In the genomic region with DNA sequence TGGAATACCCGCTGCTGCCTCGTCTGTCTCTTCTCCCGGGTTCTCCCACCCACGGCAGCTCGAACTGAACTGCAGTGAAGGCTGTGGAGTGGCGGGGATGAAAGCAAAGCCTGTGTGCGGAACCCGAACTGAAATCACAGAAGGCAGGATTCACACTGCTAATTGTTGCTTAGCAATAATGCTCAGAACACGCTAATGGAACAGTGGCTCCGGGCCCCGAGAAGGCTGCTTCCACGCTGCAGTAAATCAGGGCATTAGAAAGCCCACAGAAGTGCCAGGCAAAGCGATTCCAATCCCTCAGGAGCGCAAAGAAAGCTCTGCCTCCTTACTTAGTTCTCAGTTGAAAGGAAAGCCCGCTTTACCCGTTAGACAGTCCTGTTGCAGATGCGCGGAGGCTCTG, we compare ENCODE assay signal across 10 mouse cellular contexts.
A peak's percentile ranks its signal among the peaks of the same experiment; 100 is the strongest.
DNase-seq lines count a peak whose midpoint lies in the region; ATAC-seq lines count a peak whose summit lies in the region.
"Had no signal": no experiment of that assay in that cellular context is flagged by ENCODE, and none has a peak within 500 bp of the region (broad histone marks: within the 10 kb centered on the region; RNA-seq: fewer than 3 reads in every experiment).

No protein-coding gene starts in this region.

- 0 out of 2 replicates have a peak overlapping the region, but pooled peaks have one; percentile 16 for H3K9ac ChIP-seq in midbrain, embryonic 13.5 days (replicated peaks)
- H3K9ac ChIP-seq in midbrain, embryonic 11.5 days (ENCODE audit: low read length): no peak overlapping the region
- H3K9ac ChIP-seq in hindbrain, embryonic 15.5 days: no peak overlapping the region
- H3K9ac ChIP-seq: liver, embryonic 14.5 days had no signal

- H3K9me3 ChIP-seq in midbrain, embryonic 13.5 days: no peaks in the 10 kb centered on the region
- no peaks in the 10 kb centered on the region for H3K9me3 ChIP-seq in midbrain, embryonic 11.5 days (ENCODE audit: control insufficient read depth, low read length)
- no peaks in the 10 kb centered on the region for H3K9me3 ChIP-seq in hindbrain, embryonic 15.5 days

- intact Hi-C loops in left cerebral cortex, postnatal 36 days (cut with DNase I): no loop called here

- no peak overlapping the region for H3K27ac ChIP-seq in midbrain, embryonic 13.5 days
- no peak overlapping the region for H3K27ac ChIP-seq in midbrain, embryonic 11.5 days (ENCODE audit: low read depth, low read length)
- peak overlapping the region; percentile 18; the same call in 1 of the 2 replicates for H3K27ac ChIP-seq in hindbrain, embryonic 15.5 days (replicated peaks)
- H3K27ac ChIP-seq: liver, embryonic 14.5 days had no signal

- H3K27me3 ChIP-seq in midbrain, embryonic 13.5 days: 0 out of 2 replicates have a peak, but pooled peaks cover 3% of the 10 kb centered on the region
- H3K27me3 ChIP-seq in midbrain, embryonic 11.5 days (ENCODE audit: control insufficient read depth, insufficient read depth, low read length): no peaks in the 10 kb centered on the region
- H3K27me3 ChIP-seq in hindbrain, embryonic 15.5 days: no peaks in the 10 kb centered on the region

- H3K4me1 ChIP-seq in midbrain, embryonic 13.5 days (replicated peaks): 0 out of 2 replicates have a peak, but pooled peaks cover 7% of the 10 kb centered on the region
- H3K4me1 ChIP-seq in midbrain, embryonic 11.5 days (ENCODE audit: control insufficient read depth, insufficient read depth, low read length): no peaks in the 10 kb centered on the region
- no peaks in the 10 kb centered on the region for H3K4me1 ChIP-seq in hindbrain, embryonic 15.5 days (replicated peaks)

- DNase-seq in midbrain, embryonic 11.5 days (ENCODE audit: low spot score, missing footprints): no peak
- DNase-seq in left cerebral cortex, postnatal 36 days (ENCODE audit: low spot score in 2 of 2): peak; percentile 27 to 40
- DNase-seq in right cerebral cortex, postnatal 4 days: peak; percentile 25
- no peak for DNase-seq in lung, postnatal 25 days (ENCODE audit: low spot score)
- DNase-seq in heart, postnatal 4 days: no peak
- DNase-seq: thymus, adult 2 months had no signal

- H3K36me3 ChIP-seq in midbrain, embryonic 13.5 days: no peaks in the 10 kb centered on the region
- H3K36me3 ChIP-seq in midbrain, embryonic 11.5 days (ENCODE audit: control insufficient read depth, insufficient read depth, low read length): no peaks in the 10 kb centered on the region
- no peaks in the 10 kb centered on the region for H3K36me3 ChIP-seq in hindbrain, embryonic 15.5 days

- no peak overlapping the region for H3K4me3 ChIP-seq in midbrain, embryonic 13.5 days (replicated peaks)
- H3K4me3 ChIP-seq in midbrain, embryonic 11.5 days (ENCODE audit: low read depth, low read length): no peak overlapping the region
- 0 out of 2 replicates have a peak overlapping the region, but pooled peaks have one; percentile 7 for H3K4me3 ChIP-seq in hindbrain, embryonic 15.5 days

- WGBS in midbrain, embryonic 13.5 days: 64% methylated on average over 18 of the region's 18 CpGs
- WGBS in midbrain, embryonic 11.5 days: 75% methylated on average over 18 of the region's 18 CpGs
- 53% methylated on average over 18 of the region's 18 CpGs for WGBS in hindbrain, embryonic 15.5 days

- no peak for ATAC-seq in midbrain, embryonic 13.5 days
- no peak for ATAC-seq in midbrain, embryonic 11.5 days (ENCODE audit: low FRiP score)
- ATAC-seq in hindbrain, embryonic 15.5 days (ENCODE audit: low FRiP score, low read depth): no peak
- ATAC-seq in CD4-positive, CD25-positive, alpha-beta regulatory T cell, adult 4 months: no peak

- peak overlapping the region; percentile 25 for H3K4me2 ChIP-seq in midbrain, embryonic 13.5 days (replicated peaks)
- no peak overlapping the region for H3K4me2 ChIP-seq in midbrain, embryonic 11.5 days
- H3K4me2 ChIP-seq in hindbrain, embryonic 15.5 days: peak overlapping the region; percentile 41

Comparison
In these comparisons a context has a peak if more than half of its experiments do, and no peak if none do; other contexts are left out.
1. DNase-seq: peak in left cerebral cortex, postnatal 36 days (2 of 2) and right cerebral cortex, postnatal 4 days (single experiment); none in midbrain, embryonic 11.5 days (single experiment), lung, postnatal 25 days (single experiment) and heart, postnatal 4 days (single experiment).